Mouse (Mus musculus): ENCODE results near the gene Bcl9l. TPM values are rescaled to one million over a fixed set of nuclear protein-coding genes. Genes with fewer than 3 reads are reported as not detected.

Gene Bcl9l
- 7.2 TPM for polyA plus RNA-seq (2017; shearing (Covaris generic))

DNA sequence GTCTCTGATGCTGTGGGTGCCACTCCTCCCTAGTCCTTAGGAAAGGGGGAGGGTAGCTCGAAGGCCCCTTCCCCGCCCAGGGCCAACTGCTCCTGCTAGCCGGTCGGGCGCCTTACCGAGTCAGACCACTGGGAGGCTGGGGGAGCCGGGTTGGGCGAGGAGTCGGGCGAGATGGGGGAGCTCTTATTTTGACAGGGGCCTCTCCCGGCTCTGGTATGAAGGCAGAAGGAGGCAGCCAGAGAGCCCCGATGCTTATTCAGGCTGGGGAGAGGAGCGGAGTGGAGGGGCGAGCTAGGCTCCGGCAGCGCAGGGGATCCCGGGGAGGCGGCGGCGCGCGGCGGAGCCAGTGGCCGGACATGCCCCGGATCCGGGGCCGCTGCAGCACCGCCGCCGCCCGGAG is at the start of gene Bcl9l:
TSS of gene Bcl9l (plus strand) at position 274 of the 400 bp plus-strand sequence.

DNA sequence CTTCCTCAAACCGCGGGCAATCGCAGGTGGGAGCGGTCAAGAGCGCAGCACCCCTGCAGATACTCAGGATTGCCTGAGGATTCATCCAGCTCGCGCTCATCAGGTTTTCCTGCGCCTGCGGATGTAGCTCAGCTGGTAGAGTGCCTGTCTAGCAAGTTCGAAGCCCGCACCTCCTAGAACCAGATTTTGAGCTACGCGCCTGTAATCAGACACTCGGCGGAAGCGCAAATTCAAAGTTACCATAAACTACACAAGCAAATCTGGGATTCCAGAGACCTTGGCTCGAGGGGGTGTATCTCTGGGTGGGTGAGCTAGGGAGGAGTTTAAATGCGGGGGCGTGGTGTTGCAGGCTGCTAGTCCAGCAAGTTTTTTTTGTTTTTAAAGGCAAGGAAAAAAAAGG is 41.7 kb upstream of the Bcl9l start, which contains the start of gene Foxr1:
TSS of gene Foxr1 (minus strand) at position 176 of the 400 bp plus-strand sequence.

GRCm38 (mm10) chr9:44454891-44455220 is 27.8 kb upstream of the Bcl9l start, which contains the start of gene Upk2:
Gene Upk2 (minus strand): TSS chr9:44454976.

Other genes starting within 250 kb of the Bcl9l start
- gene Cbl, start 248.8 kb upstream of the Bcl9l start, polyA plus RNA-seq (2017; shearing (Covaris generic)) = 37.6 TPM
- gene Ccdc153, start 242.1 kb upstream of the Bcl9l start, polyA plus RNA-seq (2017; shearing (Covaris generic)) = not detected
- 0.22 TPM for gene Pdzd3, start 231.4 kb upstream of the Bcl9l start, polyA plus RNA-seq (2017; shearing (Covaris generic))
- gene Nlrx1, start 214.2 kb upstream of the Bcl9l start, polyA plus RNA-seq (2017; shearing (Covaris generic)) = 12.4 TPM
- 0.26 TPM for gene Abcg4, start 194.2 kb upstream of the Bcl9l start, polyA plus RNA-seq (2017; shearing (Covaris generic))
- gene Hinfp, start 177.2 kb upstream of the Bcl9l start, polyA plus RNA-seq (2017; shearing (Covaris generic)) = 34.6 TPM
- 10.5 TPM for gene C2cd2l, start 162.5 kb upstream of the Bcl9l start, polyA plus RNA-seq (2017; shearing (Covaris generic))
- 26.9 TPM for gene Dpagt1, start 156.8 kb upstream of the Bcl9l start, polyA plus RNA-seq (2017; shearing (Covaris generic))
- gene H2afx, start 148.1 kb upstream of the Bcl9l start, polyA plus RNA-seq (2017; shearing (Covaris generic)) = 32.6 TPM
- 31.2 TPM for gene Hmbs, start 138.6 kb upstream of the Bcl9l start, polyA plus RNA-seq (2017; shearing (Covaris generic))
- 88.4 TPM for gene Vps11, start 121.2 kb upstream of the Bcl9l start, polyA plus RNA-seq (2017; shearing (Covaris generic))
- gene Hyou1, start 103.3 kb upstream of the Bcl9l start, polyA plus RNA-seq (2017; shearing (Covaris generic)) = 27.5 TPM
- 36.2 TPM for gene Slc37a4, start 86.0 kb upstream of the Bcl9l start, polyA plus RNA-seq (2017; shearing (Covaris generic))
- gene Rps25, start 75.7 kb upstream of the Bcl9l start, polyA plus RNA-seq (2017; shearing (Covaris generic)) = 1,500 TPM
- 141 TPM for gene Trappc4, start 75.2 kb upstream of the Bcl9l start, polyA plus RNA-seq (2017; shearing (Covaris generic))
- 67.9 TPM for gene Ccdc84, start 64.3 kb upstream of the Bcl9l start, polyA plus RNA-seq (2017; shearing (Covaris generic))
- gene Foxr1, start 41.7 kb upstream of the Bcl9l start, polyA plus RNA-seq (2017; shearing (Covaris generic)) = 0.20 TPM
- not detected for gene Upk2, start 27.8 kb upstream of the Bcl9l start, polyA plus RNA-seq (2017; shearing (Covaris generic))
- 152 TPM for gene Cxcr5, start 79.1 kb downstream of the Bcl9l start, polyA plus RNA-seq (2017; shearing (Covaris generic))
- gene Ddx6, start 122.1 kb downstream of the Bcl9l start, polyA plus RNA-seq (2017; shearing (Covaris generic)) = 49.9 TPM
- gene Treh, start 190.4 kb downstream of the Bcl9l start, polyA plus RNA-seq (2017; shearing (Covaris generic)) = not detected

Measured in inflammation-experienced regulatory T-cells, adult 16 weeks (primary cell).